Comparison of ENCODE assay signal across 8 mouse cellular contexts in genomic region chr8:95331156-95331719, GRCm38 (mm10). TPM values are rescaled to one million over a fixed set of nuclear protein-coding genes. Genes with fewer than 3 reads are reported as not detected.
A peak's percentile ranks its signal among the peaks of the same experiment; 100 is the strongest.
DNase-seq lines count a peak whose midpoint lies in the region; ATAC-seq and TF ChIP-seq lines count a peak whose summit lies in the region.

No protein-coding gene starts in this region.

- H3K4me2 ChIP-seq in embryonic facial prominence, embryonic 13.5 days: peak overlapping the region; percentile 81
- peak overlapping the region; percentile 79 for H3K4me2 ChIP-seq in hindbrain, postnatal 0 days (ENCODE audit: low read depth, low read length)
- peak overlapping the region; percentile 91 for H3K4me2 ChIP-seq in stomach, embryonic 16.5 days (ENCODE audit: low read depth, low read length)

- H3K4me1 ChIP-seq in embryonic facial prominence, embryonic 13.5 days: peaks cover 26% of the 10 kb centered on the region
- peaks cover 11% of the 10 kb centered on the region for H3K4me1 ChIP-seq in hindbrain, postnatal 0 days (ENCODE audit: insufficient read depth, low read length)
- peaks cover 12% of the 10 kb centered on the region for H3K4me1 ChIP-seq in stomach, embryonic 16.5 days (ENCODE audit: control insufficient read depth, insufficient read depth, low read length)

- H3K27ac ChIP-seq in embryonic facial prominence, embryonic 13.5 days: peak overlapping the region; percentile 99
- H3K27ac ChIP-seq in hindbrain, postnatal 0 days: peak overlapping the region; percentile 92
- H3K27ac ChIP-seq in stomach, embryonic 16.5 days (ENCODE audit: low read length): peak overlapping the region; percentile 98

- H3K79me2 ChIP-seq in C2C12 (ENCODE audit: control insufficient read depth, insufficient read depth): peaks cover 43% of the 10 kb centered on the region

- peak overlapping the region; percentile 98 for H3K9ac ChIP-seq in embryonic facial prominence, embryonic 13.5 days
- peak overlapping the region; percentile 86 for H3K9ac ChIP-seq in hindbrain, postnatal 0 days (replicated peaks; ENCODE audit: low read length)
- peak overlapping the region; percentile 94 for H3K9ac ChIP-seq in stomach, embryonic 16.5 days (ENCODE audit: low read length)

- H3K4me3 ChIP-seq in C2C12 (ENCODE audit: insufficient read depth, poor library complexity, severe bottlenecking): peak overlapping the region; percentile 79
- peak overlapping the region; percentile 84 for H3K4me3 ChIP-seq in embryonic facial prominence, embryonic 13.5 days
- peak overlapping the region; percentile 63 for H3K4me3 ChIP-seq in hindbrain, postnatal 0 days (ENCODE audit: low read length)
- H3K4me3 ChIP-seq in stomach, embryonic 16.5 days (replicated peaks; ENCODE audit: low read length): peak overlapping the region; percentile 75

- H3K36me3 ChIP-seq in C2C12 (ENCODE audit: control insufficient read depth, insufficient read depth): peaks cover 49% of the 10 kb centered on the region
- peaks cover 51% of the 10 kb centered on the region for H3K36me3 ChIP-seq in embryonic facial prominence, embryonic 13.5 days
- peaks cover 31% of the 10 kb centered on the region for H3K36me3 ChIP-seq in hindbrain, postnatal 0 days (ENCODE audit: insufficient read depth, low read length)
- H3K36me3 ChIP-seq in stomach, embryonic 16.5 days (ENCODE audit: control insufficient read depth, insufficient read depth, low read length): peaks cover 29% of the 10 kb centered on the region

- H3K27me3 ChIP-seq in C2C12 (ENCODE audit: control insufficient read depth, insufficient read depth, insufficient read length): no peaks in the 10 kb centered on the region
- H3K27me3 ChIP-seq in embryonic facial prominence, embryonic 13.5 days: no peaks in the 10 kb centered on the region
- H3K27me3 ChIP-seq in hindbrain, postnatal 0 days (ENCODE audit: insufficient read depth, low read length): no peaks in the 10 kb centered on the region
- no peaks in the 10 kb centered on the region for H3K27me3 ChIP-seq in stomach, embryonic 16.5 days (ENCODE audit: control insufficient read depth, insufficient read depth, low read length)

- ATAC-seq in frontal cortex, adult (ENCODE audit: low TSS enrichment): peak; percentile 60
- peak; percentile 16; the same call in 1 of the 2 replicates for ATAC-seq in embryonic facial prominence, embryonic 13.5 days (ENCODE audit: insufficient number of reproducible peaks, insufficient read depth, low FRiP score, low TSS enrichment, low read depth)
- peak; percentile 50 for ATAC-seq in hindbrain, postnatal 0 days
- peak; percentile 18; the same call in 1 of the 2 replicates for ATAC-seq in stomach, embryonic 16.5 days (ENCODE audit: insufficient read depth, low FRiP score)

- TF ChIP-seq CTCF in C2C12 (IDR thresholded peaks at IDR 0.05; ENCODE audit: control insufficient read depth, insufficient read depth, insufficient read length): no peak
- TF ChIP-seq CTCF in hindbrain, postnatal 0 days (IDR thresholded peaks at IDR 0.05; ENCODE audit: low read depth): peak; percentile 22; the same call in 1 of the 2 replicates

- peaks cover 12% of the 10 kb centered on the region for H3K79me3 ChIP-seq in C2C12 (ENCODE audit: low read depth)

- DNase-seq in frontal cortex, postnatal 36 days (ENCODE audit: low spot score in 2 of 2): no peak
- peak; percentile 72 for DNase-seq in hindbrain, postnatal 0 days (ENCODE audit: low spot score)
- DNase-seq in lung, postnatal 10 days: peak; percentile 85
- DNase-seq in right cerebral cortex, adult 18-20 months: no peak

- under 1% methylated on average over 38 of the region's 38 CpGs for WGBS in embryonic facial prominence, embryonic 13.5 days
- WGBS in hindbrain, postnatal 0 days: under 1% methylated on average over 38 of the region's 38 CpGs
- WGBS in stomach, embryonic 16.5 days: under 1% methylated on average over 38 of the region's 38 CpGs

- no peaks in the 10 kb centered on the region for H3K9me3 ChIP-seq in embryonic facial prominence, embryonic 13.5 days
- H3K9me3 ChIP-seq in hindbrain, postnatal 0 days (ENCODE audit: low read length): no peaks in the 10 kb centered on the region
- H3K9me3 ChIP-seq in stomach, embryonic 16.5 days (replicated peaks; ENCODE audit: control insufficient read depth, low read length): no peaks in the 10 kb centered on the region

- H3ac ChIP-seq in C2C12 (ENCODE audit: control insufficient read depth, insufficient read length, low read depth): peak overlapping the region; percentile 99

TF ChIP-seq in C2C12, 6 proteins besides CTCF, POLR2A, EP300 and RAD21:
- TF ChIP-seq FOSL1 (IDR thresholded peaks at IDR 0.05; ENCODE audit: insufficient read depth, low read length, poor library complexity, severe bottlenecking) (no peak), MYOD1 (IDR thresholded peaks at IDR 0.05; ENCODE audit: control insufficient read depth, insufficient read length, low read depth) (no peak), USF1 (IDR thresholded peaks at IDR 0.05; ENCODE audit: low read depth) (no peak), MYOG (IDR thresholded peaks at IDR 0.05; ENCODE audit: control insufficient read depth, extremely low read depth, insufficient read length) (no peak), MAX (IDR thresholded peaks at IDR 0.05) (no peak), CEBPB (IDR thresholded peaks at IDR 0.05; ENCODE audit: low read depth) (no peak)

RNA-seq across cellular contexts. Expression of gene Zfp319, which starts 0.5 kb away (rescaled TPM):
- 5.7 TPM for polyA plus RNA-seq in C2C12 (2012; fragmentation: generic; extraction: Trizol)
- 9.7 and 10.9 TPM in 2 replicates for polyA plus RNA-seq in embryonic facial prominence, embryonic 13.5 days (2015; fragmentation: Nextera tagmentation; extraction: Ambion mirVana)
- total RNA-seq in hindbrain, postnatal 0 days (2014; rRNA removed): 18.3 and 21.0 TPM in 2 replicates
- polyA plus RNA-seq in hindbrain, postnatal 0 days (2015; fragmentation: Nextera tagmentation; extraction: Ambion mirVana): 9.2 and 10.5 TPM in 2 replicates
- polyA plus RNA-seq in stomach, embryonic 16.5 days (2015; fragmentation: Nextera tagmentation; extraction: Ambion mirVana): 6.5 and 7.0 TPM in 2 replicates

RNA-seq across cellular contexts. Expression of gene Usb1, which starts 0.8 kb away (rescaled TPM):
- polyA plus RNA-seq in C2C12 (2012; fragmentation: generic; extraction: Trizol): 38.1 TPM
- 44.2 and 45.2 TPM in 2 replicates for polyA plus RNA-seq in embryonic facial prominence, embryonic 13.5 days (2015; fragmentation: Nextera tagmentation; extraction: Ambion mirVana)
- total RNA-seq in hindbrain, postnatal 0 days (2014; rRNA removed): 22.8 and 68.5 TPM in 2 replicates
- polyA plus RNA-seq in hindbrain, postnatal 0 days (2015; fragmentation: Nextera tagmentation; extraction: Ambion mirVana): 25.6 and 25.9 TPM in 2 replicates
- polyA plus RNA-seq in stomach, embryonic 16.5 days (2015; fragmentation: Nextera tagmentation; extraction: Ambion mirVana): 38.7 and 42.0 TPM in 2 replicates

RNA-seq across cellular contexts. Expression of gene Mmp15, which starts 20.8 kb away (rescaled TPM):
- polyA plus RNA-seq in C2C12 (2012; fragmentation: generic; extraction: Trizol): 6.0 TPM
- 8.4 and 8.5 TPM in 2 replicates for polyA plus RNA-seq in embryonic facial prominence, embryonic 13.5 days (2015; fragmentation: Nextera tagmentation; extraction: Ambion mirVana)
- 72.9 and 80.6 TPM in 2 replicates for total RNA-seq in hindbrain, postnatal 0 days (2014; rRNA removed)
- 14.0 and 14.2 TPM in 2 replicates for polyA plus RNA-seq in hindbrain, postnatal 0 days (2015; fragmentation: Nextera tagmentation; extraction: Ambion mirVana)
- 13.4 and 15.3 TPM in 2 replicates for polyA plus RNA-seq in stomach, embryonic 16.5 days (2015; fragmentation: Nextera tagmentation; extraction: Ambion mirVana)

RNA-seq across cellular contexts. Expression of gene Tepp, which starts 20.9 kb away (rescaled TPM):
- not detected for polyA plus RNA-seq in C2C12 (2012; fragmentation: generic; extraction: Trizol)
- 1.0 TPM in 1 of 2 replicates, not detected in the other for polyA plus RNA-seq in embryonic facial prominence, embryonic 13.5 days (2015; fragmentation: Nextera tagmentation; extraction: Ambion mirVana)
- 1.4 TPM in 1 of 2 replicates, not detected in the other for total RNA-seq in hindbrain, postnatal 0 days (2014; rRNA removed)
- 3.1 and 3.7 TPM in 2 replicates for polyA plus RNA-seq in hindbrain, postnatal 0 days (2015; fragmentation: Nextera tagmentation; extraction: Ambion mirVana)
- not detected in 2 replicates for polyA plus RNA-seq in stomach, embryonic 16.5 days (2015; fragmentation: Nextera tagmentation; extraction: Ambion mirVana)

RNA-seq across cellular contexts. Expression of gene Cngb1, which starts 24.9 kb away (rescaled TPM):
- polyA plus RNA-seq in C2C12 (2012; fragmentation: generic; extraction: Trizol): under 0.01 TPM
- polyA plus RNA-seq in embryonic facial prominence, embryonic 13.5 days (2015; fragmentation: Nextera tagmentation; extraction: Ambion mirVana): 0.14 and 0.54 TPM in 2 replicates
- total RNA-seq in hindbrain, postnatal 0 days (2014; rRNA removed): 0.52 and 0.83 TPM in 2 replicates
- 1.2 and 1.7 TPM in 2 replicates for polyA plus RNA-seq in hindbrain, postnatal 0 days (2015; fragmentation: Nextera tagmentation; extraction: Ambion mirVana)
- 0.28 and 0.81 TPM in 2 replicates for polyA plus RNA-seq in stomach, embryonic 16.5 days (2015; fragmentation: Nextera tagmentation; extraction: Ambion mirVana)

Comparison
In these comparisons a context has a peak if more than half of its experiments do, and no peak if none do; other contexts are left out.
1. DNase-seq: peak in hindbrain, postnatal 0 days (single experiment) and lung, postnatal 10 days (single experiment); none in frontal cortex, postnatal 36 days (0 of 2) and right cerebral cortex, adult 18-20 months (single experiment).
2. Peak in every context shown above with its lines, with median percentiles within 50 percentile points of each other: ATAC-seq, H3K4me3 ChIP-seq, H3K27ac ChIP-seq, H3K4me2 ChIP-seq and H3K9ac ChIP-seq.